Mouse (Mus musculus) cerebellum, adult 11-12 months (tissue): Measurements from ENCODE around the gene Tet1.

Experiments used
- DNase-seq: peaks from one replicate; pipeline ENCODE4 v3.0.0; 2022

Tet1 gene

GRCm38 (mm10) chr10:62891025-62891424 is 17.8 kb downstream of the Tet1 start:
- DNase-seq, result no peak

- peak; percentile 53 for DNase-seq
Measured at GRCm38 (mm10) chr10:62886799-62887591, 21.8 kb downstream of the Tet1 start.

GRCm38 (mm10) chr10:62885969-62886798 is 22.6 kb downstream of the Tet1 start:
- no peak for DNase-seq

- no peak for DNase-seq
Measured at GRCm38 (mm10) chr10:62885460-62885859, 23.3 kb downstream of the Tet1 start.

- DNase-seq, result no peak
Measured at GRCm38 (mm10) chr10:62884517-62884916, 24.3 kb downstream of the Tet1 start.

- DNase-seq, result no peak
Measured at GRCm38 (mm10) chr10:62883933-62884372, 24.8 kb downstream of the Tet1 start.

GRCm38 (mm10) chr10:62881211-62881610 is 27.6 kb downstream of the Tet1 start:
- no peak for DNase-seq

- no peak for DNase-seq
Measured at GRCm38 (mm10) chr10:62878056-62878455, 30.7 kb downstream of the Tet1 start.

- no peak for DNase-seq
Measured at GRCm38 (mm10) chr10:62875565-62875964, 33.2 kb downstream of the Tet1 start.

GRCm38 (mm10) chr10:62874828-62875227 is 34.0 kb downstream of the Tet1 start:
- DNase-seq, result no peak

GRCm38 (mm10) chr10:62866035-62866791 is 42.6 kb downstream of the Tet1 start:
- peak; percentile 69 for DNase-seq

- DNase-seq, result peak; percentile 91
Measured at GRCm38 (mm10) chr10:62865167-62866034, 43.4 kb downstream of the Tet1 start.

GRCm38 (mm10) chr10:62863563-62863962 is 45.2 kb downstream of the Tet1 start:
- no peak for DNase-seq

- DNase-seq, result no peak
Measured at GRCm38 (mm10) chr10:62862435-62862834, 46.4 kb downstream of the Tet1 start.

GRCm38 (mm10) chr10:62858967-62859366 is 49.8 kb downstream of the Tet1 start:
- no peak for DNase-seq

- no peak for DNase-seq
Measured at GRCm38 (mm10) chr10:62856690-62857290, 52.0 kb downstream of the Tet1 start.

- no peak for DNase-seq
Measured at GRCm38 (mm10) chr10:62854992-62855391, 53.8 kb downstream of the Tet1 start.

- DNase-seq, result no peak
Measured at GRCm38 (mm10) chr10:62854581-62854980, 54.2 kb downstream of the Tet1 start.

GRCm38 (mm10) chr10:62851578-62851977 is 57.2 kb downstream of the Tet1 start:
- DNase-seq, result no peak

GRCm38 (mm10) chr10:62851025-62851424 is 57.8 kb downstream of the Tet1 start:
- DNase-seq, result no peak

GRCm38 (mm10) chr10:62848783-62849182 is 60.0 kb downstream of the Tet1 start:
- no peak for DNase-seq
